Mouse (Mus musculus): Measurements from ENCODE around the gene Shisal2a. TPM values are rescaled to one million over a fixed set of nuclear protein-coding genes. Genes with fewer than 3 reads are reported as not detected.
A peak's percentile ranks its signal among the peaks of the same experiment; 100 is the strongest.
"Not testable (repeated sequence)": the region's sequence is repeated elsewhere in the genome, so short reads cannot be mapped to it uniquely, and the experiment has no call there.

Shisal2a gene
- total RNA-seq, 2 experiments from 2014 or later, result not detected

DNA sequence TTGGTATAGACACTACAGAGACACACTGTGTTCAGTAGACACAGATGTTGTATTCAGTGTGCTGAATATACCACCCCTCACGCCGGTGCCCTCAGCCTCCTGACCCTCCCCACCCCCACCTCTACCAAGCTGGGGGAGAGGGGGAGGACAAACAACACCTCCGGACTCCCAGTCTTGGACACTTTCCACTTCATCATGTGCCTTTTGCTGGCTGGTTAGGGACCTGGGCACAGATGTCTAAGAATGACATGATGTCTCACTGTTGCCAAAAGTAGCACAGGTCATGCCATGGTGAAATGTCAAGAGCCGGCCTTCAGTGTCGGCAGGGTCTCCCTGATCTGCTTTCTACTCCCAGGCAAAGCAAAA, 19.1 kb downstream of the Shisal2a start:
- intact Hi-C loops (cut with DNase I), result no loop called here
- Histone ChIP-seq H3K4me3 (no peak overlapping the region; the same call in 1 of the 2 replicates), H3K27ac (peak overlapping the region; percentile 75)
- DNase-seq, result peak; percentile 66
- TF ChIP-seq CTCF (IDR thresholded peaks at IDR 0.05), result no peak

DNA sequence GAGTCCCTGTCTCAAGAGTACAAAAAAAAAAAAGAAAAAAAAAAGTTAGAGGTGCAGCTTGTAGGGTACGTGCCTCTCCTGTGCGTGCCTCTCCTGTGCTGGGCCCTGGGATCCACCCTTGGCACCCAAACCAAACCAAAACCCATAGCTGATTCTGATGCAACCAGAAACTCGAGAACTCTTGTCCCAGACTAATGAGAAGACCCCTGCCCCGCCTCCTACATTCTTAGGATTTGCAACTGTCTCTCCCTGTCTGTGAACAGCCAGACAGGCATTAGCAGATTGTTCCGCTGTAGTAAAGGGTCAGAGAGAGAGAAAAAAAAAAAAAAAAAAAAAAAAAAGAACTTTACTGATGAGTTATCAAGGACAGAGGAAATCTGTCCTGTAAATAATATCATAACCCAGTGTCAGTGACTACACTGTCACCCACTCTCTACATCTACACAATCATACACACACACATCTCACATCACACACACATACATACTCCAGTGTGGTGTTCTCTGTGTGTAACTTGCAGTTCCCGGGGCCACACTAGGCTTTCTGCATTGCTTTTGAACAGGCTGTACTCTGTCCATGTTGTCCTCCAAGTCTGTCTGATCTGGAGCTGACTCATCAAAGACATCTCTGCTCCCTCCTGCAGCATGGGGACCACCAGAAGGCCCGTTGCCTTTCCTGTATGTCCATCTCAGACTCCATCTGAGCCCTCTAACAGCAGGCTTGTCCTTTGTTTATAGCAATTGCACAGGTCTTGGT, 19.6 kb downstream of the Shisal2a start:
- H3K27ac ChIP-seq, result peak overlapping the region; percentile 75
- intact Hi-C loops (cut with DNase I), result no loop called here
- no peak for TF ChIP-seq CTCF (IDR thresholded peaks at IDR 0.05)
- no peak overlapping the region; the same call in 1 of the 2 replicates for H3K4me3 ChIP-seq
- DNase-seq, result no peak

DNA sequence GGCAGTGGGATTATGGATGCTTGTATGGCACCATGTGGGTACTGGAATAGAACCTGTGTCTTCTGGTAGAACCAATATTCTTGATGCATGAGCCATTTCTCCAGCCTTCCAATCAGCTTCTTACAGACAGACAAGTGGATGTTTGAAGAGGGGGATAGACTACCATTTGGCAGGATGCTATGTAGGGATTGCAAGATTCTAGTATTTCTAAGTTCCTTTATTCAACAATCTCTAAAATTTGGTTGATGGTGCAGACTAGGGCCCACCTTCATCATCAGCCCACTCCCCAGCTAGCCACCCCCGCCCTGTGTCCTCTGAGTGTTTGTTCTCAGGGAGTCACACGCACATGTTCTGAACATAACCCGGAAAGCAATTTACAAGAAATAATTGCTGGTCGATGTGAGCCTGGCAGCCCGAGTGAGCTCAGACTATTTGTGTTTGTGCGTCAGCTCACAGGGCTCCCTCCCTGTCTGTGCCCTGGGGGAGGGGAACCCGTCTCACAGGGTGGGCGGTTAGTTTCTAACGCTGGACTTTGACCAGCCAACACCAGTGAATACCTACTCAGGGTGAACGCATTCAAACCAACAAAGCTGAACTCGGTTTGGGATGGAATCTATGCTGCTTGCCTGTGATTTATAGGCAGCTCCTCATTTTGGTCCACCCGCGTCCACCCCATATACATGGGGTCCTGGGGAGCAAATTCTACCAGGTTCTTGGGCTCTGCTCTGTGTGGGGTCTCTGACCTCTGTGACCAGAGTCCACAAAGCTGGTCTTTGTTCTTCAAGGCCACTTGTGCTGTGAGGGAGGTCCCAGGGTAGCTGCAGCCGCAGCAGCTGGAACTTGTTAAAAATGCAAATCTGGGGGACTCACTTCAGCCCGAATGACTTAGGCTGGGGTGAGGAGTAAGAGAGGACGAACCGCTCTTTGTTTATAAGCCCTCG, 20.6 kb downstream of the Shisal2a start:
- TF ChIP-seq CTCF (IDR thresholded peaks at IDR 0.05), result no peak
- no peak for DNase-seq
- intact Hi-C loops (cut with DNase I), result no loop called here
- H3K27ac ChIP-seq, result peak overlapping the region; percentile 75; the same call in 1 of the 2 replicates
- no peak overlapping the region for H3K4me3 ChIP-seq

DNA sequence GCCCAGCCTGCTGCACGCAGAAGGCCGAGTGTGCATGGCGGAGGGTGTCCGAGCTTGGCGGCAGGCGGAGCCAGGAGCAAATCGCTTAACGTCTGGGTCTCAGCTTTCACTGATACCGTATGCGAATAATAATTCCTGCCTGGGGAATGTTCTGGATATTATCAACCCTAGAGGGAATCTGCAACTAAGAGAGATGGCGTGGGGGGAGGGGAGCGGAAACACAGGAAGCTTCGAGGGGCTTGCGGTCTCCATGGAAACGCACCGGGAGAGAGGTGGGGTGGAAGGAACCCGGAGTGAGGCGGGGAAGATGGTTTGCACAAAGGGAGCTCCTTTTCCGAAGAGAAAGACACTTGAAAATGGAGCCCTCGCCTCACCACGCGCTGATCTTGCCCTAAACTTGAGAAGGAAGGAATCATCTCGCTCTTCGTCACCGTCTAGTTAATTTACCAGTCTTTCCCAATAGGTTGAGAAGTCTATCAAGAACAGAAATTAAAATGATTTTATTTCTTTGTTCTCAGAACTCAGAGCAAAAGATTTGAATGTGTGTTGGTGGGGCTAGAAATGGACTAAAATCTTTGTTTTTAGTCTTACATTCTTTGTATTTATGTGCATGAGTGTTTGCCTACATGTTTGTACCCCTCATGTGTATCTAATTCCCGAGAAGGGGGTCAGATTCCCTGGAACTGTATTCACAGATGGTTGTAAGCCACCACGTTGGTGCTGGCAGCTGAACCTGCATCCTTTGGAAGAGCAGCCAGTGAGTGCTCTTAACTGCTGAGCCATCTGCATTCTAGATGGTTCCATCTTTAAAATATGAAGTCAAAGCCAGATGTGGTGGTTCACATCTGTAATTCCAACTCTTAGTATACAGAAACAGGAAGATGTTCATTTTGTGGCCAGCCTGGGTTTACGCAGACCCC, 22.8 kb downstream of the Shisal2a start:
- DNase-seq, result peak; percentile 43
- peak overlapping the region; percentile 72 for H3K27ac ChIP-seq
- no peak for TF ChIP-seq CTCF (IDR thresholded peaks at IDR 0.05)
- H3K4me3 ChIP-seq, result peak overlapping the region; percentile 59
- intact Hi-C loops (cut with DNase I), result no loop called here

DNA sequence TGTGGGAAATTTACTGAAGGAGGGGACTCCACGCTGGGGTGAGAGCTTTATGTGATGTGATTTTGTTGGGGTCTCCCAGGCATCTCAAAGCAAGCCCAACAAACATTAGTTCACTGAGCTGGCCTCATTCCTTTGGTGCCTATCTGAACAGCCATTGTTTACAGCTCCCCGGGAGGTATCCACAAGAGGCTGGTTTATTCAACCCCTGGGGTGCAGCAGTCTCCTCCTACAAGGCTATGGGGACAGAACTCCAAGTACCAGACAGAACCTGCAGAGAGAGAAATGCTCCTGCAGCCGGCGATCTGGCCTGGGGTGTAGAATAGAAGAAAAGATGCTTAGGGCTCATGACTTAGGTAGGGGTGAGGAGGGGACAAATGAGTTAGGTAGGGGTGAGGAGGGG, 24.7 kb downstream of the Shisal2a start:
- peak overlapping the region; percentile 72; the same call in 1 of the 2 replicates for H3K27ac ChIP-seq
- DNase-seq, result no peak
- intact Hi-C loops (cut with DNase I), result no loop called here
- TF ChIP-seq CTCF (IDR thresholded peaks at IDR 0.05), result no peak
- H3K4me3 ChIP-seq, result no peak overlapping the region

DNA sequence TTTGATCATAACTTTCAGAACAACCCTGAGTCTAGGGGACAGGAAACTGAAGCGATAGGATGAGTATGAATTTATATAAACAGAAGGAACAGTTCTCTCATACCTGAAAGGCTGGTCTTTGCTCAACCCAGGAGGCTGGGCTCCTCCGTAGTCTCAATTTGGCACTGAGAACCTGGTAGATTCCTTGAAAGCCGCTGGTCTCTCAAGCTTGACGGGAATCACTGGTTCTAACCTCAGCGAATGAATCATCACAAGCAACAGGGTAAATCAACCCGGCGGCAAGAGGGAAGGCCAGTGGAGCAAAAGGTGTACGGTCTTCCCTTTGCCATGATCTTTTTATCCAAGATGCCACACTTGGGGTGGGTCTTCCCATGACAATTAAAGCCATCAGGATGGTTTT, 25.7 kb downstream of the Shisal2a start:
- no peak overlapping the region for H3K27ac ChIP-seq
- intact Hi-C loops (cut with DNase I), result no loop called here
- TF ChIP-seq CTCF (IDR thresholded peaks at IDR 0.05), result no peak
- H3K4me3 ChIP-seq, result no peak overlapping the region
- no peak for DNase-seq

DNA sequence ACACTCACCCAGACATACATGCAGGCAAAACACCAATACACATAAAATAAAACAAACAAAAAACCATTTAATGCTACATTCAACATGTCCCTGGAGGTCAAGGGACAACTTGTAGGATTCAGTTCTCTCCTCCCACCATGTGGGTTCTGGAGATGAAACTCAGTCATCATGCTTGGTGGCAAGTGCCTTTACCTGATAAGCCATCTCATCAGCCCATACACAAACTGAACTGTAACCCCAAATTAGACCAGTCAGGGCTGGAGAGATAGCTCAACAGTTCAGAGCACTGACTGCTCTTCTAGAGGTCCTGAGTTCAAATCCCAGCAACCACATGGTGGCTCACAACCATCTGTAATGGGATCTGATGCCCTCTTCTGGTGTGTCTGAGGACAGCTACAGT, 29.6 kb downstream of the Shisal2a start:
- H3K4me3 ChIP-seq; DNase-seq; intact Hi-C loops (cut with DNase I): not testable (repeated sequence)
- peak overlapping the region; percentile 77 for H3K27ac ChIP-seq

DNA sequence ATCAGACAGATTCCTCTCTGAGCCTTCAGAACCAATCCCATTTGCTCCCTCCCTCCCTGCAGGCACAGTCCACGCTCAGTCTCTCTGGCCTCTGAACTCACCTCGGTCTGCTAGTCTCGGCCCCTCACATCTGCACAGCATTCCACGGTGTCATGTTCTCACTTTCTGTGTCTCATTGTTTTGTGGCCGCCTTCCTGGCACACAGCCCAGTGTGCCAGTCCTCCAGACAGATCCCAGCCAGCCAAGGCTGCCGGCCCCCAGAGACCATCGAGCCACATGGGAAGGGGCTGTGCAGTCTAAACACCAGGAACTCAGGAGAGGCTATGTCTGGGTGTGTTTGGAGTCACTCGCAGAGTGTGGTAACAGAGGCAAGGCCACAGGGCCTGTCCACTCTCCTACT, 32.3 kb downstream of the Shisal2a start:
- intact Hi-C loops (cut with DNase I), result no loop called here
- TF ChIP-seq CTCF (IDR thresholded peaks at IDR 0.05), result no peak

DNA sequence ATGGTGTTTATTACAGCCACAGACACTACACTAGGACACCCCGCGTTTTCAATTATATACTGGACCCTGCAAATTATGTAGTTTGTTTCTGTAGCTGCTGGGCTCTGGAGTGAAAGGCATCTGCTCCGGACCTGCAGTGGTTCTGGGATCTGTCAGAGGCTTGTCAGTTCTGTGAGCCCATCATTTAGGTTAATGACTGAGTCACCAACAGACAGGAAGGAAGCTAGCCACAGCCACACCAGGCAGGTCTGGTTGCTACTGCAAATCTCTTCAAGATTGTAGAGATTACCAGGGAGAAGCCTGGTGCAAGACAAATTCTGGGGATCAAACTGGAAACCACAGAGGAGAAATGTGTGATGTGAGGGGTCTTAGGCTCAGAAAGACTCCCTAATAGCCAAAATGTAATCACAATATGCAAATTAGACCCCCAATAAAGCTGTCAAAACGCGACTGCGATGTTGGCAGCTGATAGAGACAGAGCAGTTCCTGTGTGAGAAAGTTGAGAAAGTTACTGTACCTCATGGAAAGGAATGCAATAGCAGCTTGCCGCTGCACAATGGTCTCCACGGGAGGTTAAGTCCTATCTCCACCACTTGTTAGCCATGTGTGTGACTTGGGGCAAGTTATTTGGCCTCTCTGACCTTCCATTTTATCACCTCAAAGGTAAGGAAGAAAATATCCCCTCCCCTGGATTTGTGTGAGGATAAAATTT, 33.2 kb downstream of the Shisal2a start:
- Histone ChIP-seq H3K4me3 (no peak overlapping the region), H3K27ac (peak overlapping the region; percentile 93)
- intact Hi-C loops (cut with DNase I), result loop anchor here (5.0 kb wide), 1 partner anchor 112 kb away; no protein-coding TSS in a partner anchor
- DNase-seq, result no peak
- TF ChIP-seq CTCF (IDR thresholded peaks at IDR 0.05), result no peak

More for the DNA sequence above, 32.3 kb downstream of the Shisal2a start:
- Histone ChIP-seq H3K4me3 (no peak overlapping the region), H3K27ac (peak overlapping the region; percentile 93)
- DNase-seq, result peak; percentile 53

DNA sequence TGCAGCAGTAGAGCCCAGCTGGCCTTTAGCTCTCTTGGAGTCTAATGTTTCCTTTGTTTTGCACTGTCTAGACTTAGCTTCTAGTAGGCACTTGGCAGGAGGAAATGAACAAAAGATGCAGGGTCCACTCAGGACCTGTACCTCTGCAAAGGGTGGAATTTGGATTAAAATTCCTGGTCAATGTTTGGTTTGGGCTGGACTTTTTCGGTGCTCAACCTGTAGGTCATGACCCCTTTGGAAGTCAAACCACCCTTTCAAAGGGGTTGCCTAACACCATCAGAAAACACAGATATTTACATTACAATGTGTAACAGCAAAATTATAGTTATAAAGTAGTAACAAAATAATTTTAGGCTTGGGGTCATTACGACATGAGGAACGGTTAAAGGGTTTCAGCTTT, 34.1 kb downstream of the Shisal2a start:
- Histone ChIP-seq H3K4me3 (peak overlapping the region; percentile 60), H3K27ac (peak overlapping the region; percentile 93)
- intact Hi-C loops (cut with DNase I), result loop anchor here (5.0 kb wide), 1 partner anchor 113 kb away; no protein-coding TSS in a partner anchor
- TF ChIP-seq CTCF (IDR thresholded peaks at IDR 0.05), result no peak
- no peak for DNase-seq

DNA sequence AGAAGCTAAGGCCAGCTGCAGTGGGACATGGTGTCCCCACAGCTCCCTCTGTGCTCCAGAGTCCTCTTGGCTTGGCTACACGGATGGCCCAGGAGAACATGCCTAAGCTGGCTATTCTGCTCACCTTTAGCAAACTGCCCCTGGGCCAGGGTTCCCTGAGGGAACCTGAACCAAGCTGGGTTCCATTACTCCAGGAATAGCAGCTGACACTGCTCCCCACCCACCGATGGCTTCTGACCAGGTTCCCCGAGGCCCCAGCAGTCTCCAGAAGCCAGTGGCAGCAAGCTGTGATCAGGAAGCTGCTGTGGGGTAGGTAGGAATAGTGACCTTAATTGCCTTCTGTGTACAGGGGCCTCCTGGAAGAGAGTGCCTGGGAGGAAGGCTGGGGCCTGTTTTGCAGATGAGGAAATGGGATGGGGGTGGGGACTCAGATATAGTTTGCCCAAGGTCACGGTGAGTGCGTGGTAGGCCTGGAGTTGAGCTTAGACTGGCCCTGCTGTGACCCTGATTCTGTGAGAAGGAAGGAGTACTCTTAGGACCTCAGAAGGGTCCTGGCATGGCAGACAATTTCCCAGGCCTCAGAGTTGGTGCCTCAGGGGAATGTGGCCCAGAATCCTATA, 34.8 kb downstream of the Shisal2a start:
- intact Hi-C loops (cut with DNase I), result loop anchor here (5.0 kb wide), 1 partner anchor 114 kb away; no protein-coding TSS in a partner anchor
- peak overlapping the region; percentile 60 for H3K4me3 ChIP-seq
- TF ChIP-seq CTCF (IDR thresholded peaks at IDR 0.05), result no peak
- H3K27ac ChIP-seq, result peak overlapping the region; percentile 93
- DNase-seq, result peak; percentile 90

All from gastrocnemius, adult 2 months (tissue).